Mouse (Mus musculus) pancreas, adult 10 weeks (tissue): Measurements from ENCODE around the gene Slc6a16. TPM values are rescaled to one million over a fixed set of nuclear protein-coding genes. Genes with fewer than 3 reads are reported as not detected.

ENCODE experiments used
- polyA plus RNA-seq: library from polyadenylated mRNA; stranded (reverse); fragments of 350-450 nt; fragmentation: Illumina TruSeq; extraction: RNeasy Lipid Tissue Mini Kit (QIAGEN cat#74804); gene quantifications from one replicate; pipeline ENCODE4 v1.2.3, GENCODE M21; 2015; ENCODE audit warnings: low read depth, low replicate concordance; ENCODE audit not compliant: insufficient read depth

Gene Slc6a16
- not detected for polyA plus RNA-seq

GRCm38 (mm10) chr7:45240633-45241388, at the start of gene Slc6a16:
Gene Slc6a16 (plus strand): TSS chr7:45241085.

GRCm38 (mm10) chr7:45204380-45205143, 36.3 kb upstream of the Slc6a16 start, which contains the start of gene Ccdc155:
Gene Ccdc155 (minus strand): TSS chr7:45204892.

GRCm38 (mm10) chr7:45211851-45212251, 29.0 kb upstream of the Slc6a16 start, which contains the start of gene Dkkl1:
Gene Dkkl1 (minus strand): TSS chr7:45212147.

GRCm38 (mm10) chr7:45215673-45216441, 25.0 kb upstream of the Slc6a16 start, which contains the start of gene Tead2:
Gene Tead2 (plus strand): TSS chr7:45215753.

GRCm38 (mm10) chr7:45238723-45239496, 2.0 kb upstream of the Slc6a16 start, which contains the start of gene Cd37:
Gene Cd37 (minus strand): TSS chr7:45239115.

GRCm38 (mm10) chr7:45277136-45277760, 36.4 kb downstream of the Slc6a16 start, which contains the start of gene Slc6a21:
Gene Slc6a21 (plus strand): TSS chr7:45277513.

Other genes with a start within 250 kb of the Slc6a16 start
- 70.4 TPM for gene Irf3, start 243.4 kb upstream of the Slc6a16 start, polyA plus RNA-seq
- gene Bcl2l12, start 242.4 kb upstream of the Slc6a16 start, polyA plus RNA-seq = 2.8 TPM
- 17.4 TPM for gene Scaf1, start 224.7 kb upstream of the Slc6a16 start, polyA plus RNA-seq
- 29.2 TPM for gene Rras, start 223.1 kb upstream of the Slc6a16 start, polyA plus RNA-seq
- 5.3 TPM for gene Prr12, start 188.2 kb upstream of the Slc6a16 start, polyA plus RNA-seq
- gene Nosip, start 178.7 kb upstream of the Slc6a16 start, polyA plus RNA-seq = 12.8 TPM
- gene Prrg2, start 178.4 kb upstream of the Slc6a16 start, polyA plus RNA-seq = 13.8 TPM
- gene Rcn3, start 148.9 kb upstream of the Slc6a16 start, polyA plus RNA-seq = 25.7 TPM
- gene Fcgrt, start 137.2 kb upstream of the Slc6a16 start, polyA plus RNA-seq = 25.4 TPM
- gene Rps11, start 116.6 kb upstream of the Slc6a16 start, polyA plus RNA-seq = 500 TPM
- 1,110 TPM for gene Rpl13a, start 112.3 kb upstream of the Slc6a16 start, polyA plus RNA-seq
- gene Gm45713, start 104.9 kb upstream of the Slc6a16 start, polyA plus RNA-seq = 0.61 TPM
- 14.1 TPM for gene Flt3l, start 104.7 kb upstream of the Slc6a16 start, polyA plus RNA-seq
- gene Pih1d1, start 86.8 kb upstream of the Slc6a16 start, polyA plus RNA-seq = 8.8 TPM
- gene Aldh16a1, start 86.5 kb upstream of the Slc6a16 start, polyA plus RNA-seq = 9.4 TPM
- not detected for gene Slc17a7, start 77.1 kb upstream of the Slc6a16 start, polyA plus RNA-seq
- not detected for gene Gfy, start 61.5 kb upstream of the Slc6a16 start, polyA plus RNA-seq
- gene Pth2, start 60.1 kb upstream of the Slc6a16 start, polyA plus RNA-seq = not detected
- gene Ccdc155, start 36.2 kb upstream of the Slc6a16 start, polyA plus RNA-seq = not detected
- gene Dkkl1, start 28.9 kb upstream of the Slc6a16 start, polyA plus RNA-seq = 7.0 TPM
- 98.6 TPM for gene Tead2, start 25.3 kb upstream of the Slc6a16 start, polyA plus RNA-seq
- gene Cd37, start 2.0 kb upstream of the Slc6a16 start, polyA plus RNA-seq = 2.7 TPM
- not detected for gene Slc6a21, start 36.4 kb downstream of the Slc6a16 start, polyA plus RNA-seq
- gene Trpm4, start 92.7 kb downstream of the Slc6a16 start, polyA plus RNA-seq = 15.2 TPM
- 0.89 TPM for gene Hrc, start 94.2 kb downstream of the Slc6a16 start, polyA plus RNA-seq
- 0.92 TPM for gene Ppfia3, start 125.9 kb downstream of the Slc6a16 start, polyA plus RNA-seq
- gene Lin7b, start 129.5 kb downstream of the Slc6a16 start, polyA plus RNA-seq = 4.4 TPM
- gene Snrnp70, start 154.7 kb downstream of the Slc6a16 start, polyA plus RNA-seq = 230 TPM
- gene Kcna7, start 164.6 kb downstream of the Slc6a16 start, polyA plus RNA-seq = not detected
- not detected for gene Ntf5, start 172.6 kb downstream of the Slc6a16 start, polyA plus RNA-seq
- gene Lhb, start 179.7 kb downstream of the Slc6a16 start, polyA plus RNA-seq = not detected
- 3.9 TPM for gene Gys1, start 193.8 kb downstream of the Slc6a16 start, polyA plus RNA-seq
- gene Ruvbl2, start 197.0 kb downstream of the Slc6a16 start, polyA plus RNA-seq = 11.0 TPM
- gene Ftl1, start 218.8 kb downstream of the Slc6a16 start, polyA plus RNA-seq = 893 TPM
- 42.0 TPM for gene Bax, start 225.8 kb downstream of the Slc6a16 start, polyA plus RNA-seq
- gene Tulp2, start 240.8 kb downstream of the Slc6a16 start, polyA plus RNA-seq = 1.5 TPM
- not detected for gene Gm45808, start 245.7 kb downstream of the Slc6a16 start, polyA plus RNA-seq
- gene Dhdh, start 247.7 kb downstream of the Slc6a16 start, polyA plus RNA-seq = 2.1 TPM